In the genomic region with DNA sequence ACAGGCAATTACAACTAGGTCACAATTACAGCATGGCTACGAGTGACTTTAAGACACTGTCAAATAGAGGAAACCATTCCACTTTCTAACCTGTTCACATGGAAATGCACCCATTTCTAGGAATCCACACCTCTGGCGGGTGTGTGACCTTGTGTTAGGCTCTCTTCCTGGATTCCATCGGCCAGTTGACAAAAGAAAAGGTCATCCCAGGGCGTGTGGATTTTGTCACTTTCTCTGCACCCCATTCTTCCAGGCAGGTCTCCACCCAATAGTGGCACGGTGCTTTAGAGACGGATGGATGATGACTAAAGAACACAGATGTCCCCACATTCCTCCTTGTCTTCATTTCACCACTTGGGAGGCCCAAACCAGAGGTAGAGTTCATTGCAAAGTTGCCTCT, we compare ENCODE assay signal across 23 mouse cellular contexts. TPM values are rescaled to one million over a fixed set of nuclear protein-coding genes. Genes with fewer than 3 reads are reported as not detected.
DNase-seq lines count a peak whose midpoint lies in the region; ATAC-seq and TF ChIP-seq lines count a peak whose summit lies in the region.
"Had no signal": no experiment of that assay in that cellular context is flagged by ENCODE, and none has a peak within 500 bp of the region (broad histone marks: within the 10 kb centered on the region; RNA-seq: fewer than 3 reads in every experiment).

No protein-coding gene starts in this region.

- TF ChIP-seq CTCF in hindbrain, postnatal 0 days (IDR thresholded peaks at IDR 0.05; ENCODE audit: low read depth): no peak
- no peak for TF ChIP-seq CTCF in kidney, postnatal 0 days (IDR thresholded peaks at IDR 0.05; ENCODE audit: low read depth)
- TF ChIP-seq CTCF in embryonic fibroblast, embryonic 13.5 days (IDR thresholded peaks at IDR 0.05; ENCODE audit: borderline replicate concordance, insufficient read depth, low read length): no peak

- no peak overlapping the region for H3K4me2 ChIP-seq in hindbrain, embryonic 12.5 days (replicated peaks)
- H3K4me2 ChIP-seq in hindbrain, postnatal 0 days (ENCODE audit: low read depth, low read length): no peak overlapping the region
- H3K4me2 ChIP-seq in kidney, postnatal 0 days (ENCODE audit: low read length): no peak overlapping the region
- H3K4me2 ChIP-seq: embryonic facial prominence, embryonic 12.5 days; forebrain, embryonic 12.5 days; heart, embryonic 11.5 days; heart, embryonic 15.5 days; hindbrain, embryonic 15.5 days had no signal

- peak overlapping the region; percentile 52; the same call in 1 of the 2 replicates for H3K27ac ChIP-seq in hindbrain, embryonic 12.5 days
- H3K27ac ChIP-seq in hindbrain, postnatal 0 days: no peak overlapping the region
- no peak overlapping the region for H3K27ac ChIP-seq in kidney, postnatal 0 days
- H3K27ac ChIP-seq in ES-E14 (ENCODE audit: insufficient read depth, low read depth, low read length, poor library complexity, severe bottlenecking): peak overlapping the region; percentile 37; the same call in 1 of the 2 replicates
- 0 out of 2 replicates have a peak overlapping the region, but pooled peaks have one; percentile 27 for H3K27ac ChIP-seq in embryonic fibroblast, embryonic 13.5 days (ENCODE audit: insufficient read depth, low read length)
- H3K27ac ChIP-seq: embryonic facial prominence, embryonic 12.5 days; forebrain, embryonic 12.5 days; heart, adult 2 months; heart, embryonic 15.5 days; hindbrain, embryonic 15.5 days had no signal

- no peak overlapping the region for H3K4me3 ChIP-seq in hindbrain, embryonic 12.5 days
- no peak overlapping the region for H3K4me3 ChIP-seq in hindbrain, postnatal 0 days (ENCODE audit: low read length)
- H3K4me3 ChIP-seq in kidney, postnatal 0 days (replicated peaks; ENCODE audit: low read depth, low read length): no peak overlapping the region
- H3K4me3 ChIP-seq in ES-E14 (ENCODE audit: insufficient read depth in 1 of 2, low read depth in 1 of 2, low read length in 2 of 2, poor library complexity in 1 of 2, severe bottlenecking in 1 of 2): no peak overlapping the region
- H3K4me3 ChIP-seq in embryonic fibroblast, embryonic 13.5 days (ENCODE audit: insufficient read depth, low read length): no peak overlapping the region
- H3K4me3 ChIP-seq: embryonic facial prominence, embryonic 12.5 days; forebrain, embryonic 12.5 days; heart, adult 2 months; heart, embryonic 15.5 days; hindbrain, embryonic 15.5 days had no signal

- DNase-seq in hindbrain, postnatal 0 days (ENCODE audit: low spot score): no peak
- DNase-seq in kidney, postnatal 0 days (ENCODE audit: low spot score): peak; percentile 43
- no peak for DNase-seq in kidney, postnatal 10 days
- DNase-seq in ES-E14 (ENCODE audit: low read depth, low spot score): peak; percentile 69
- DNase-seq in thymus, postnatal 4 days: no peak
- DNase-seq: adrenal gland, postnatal 14 days; B cell, adult 2 months; cerebellum, adult 11-12 months; cerebellum, adult 9-10 months; cerebellum, postnatal 25 days; gastrocnemius, postnatal 10 days; heart, adult 2 months; heart, postnatal 14 days had no signal

- no peak for TF ChIP-seq POLR2A in embryonic fibroblast, embryonic 13.5 days (IDR thresholded peaks at IDR 0.05; ENCODE audit: low read depth, low read length)

- ATAC-seq in hindbrain, embryonic 12.5 days (ENCODE audit: low FRiP score): no peak
- ATAC-seq in hindbrain, postnatal 0 days: no peak
- no peak for ATAC-seq in kidney, postnatal 0 days (replicated peaks; ENCODE audit: low FRiP score, low read depth)
- ATAC-seq: activated CD4-positive, CD25-positive, alpha-beta regulatory T cell, adult 4 months; CD4-positive, CD25-positive, alpha-beta regulatory T cell, adult 4 months; forebrain, embryonic 16.5 days had no signal

- H3K36me3 ChIP-seq in hindbrain, embryonic 12.5 days: no peaks in the 10 kb centered on the region
- no peaks in the 10 kb centered on the region for H3K36me3 ChIP-seq in hindbrain, postnatal 0 days (ENCODE audit: insufficient read depth, low read length)
- no peaks in the 10 kb centered on the region for H3K36me3 ChIP-seq in kidney, postnatal 0 days (ENCODE audit: insufficient read depth, low read length)
- H3K36me3 ChIP-seq in ES-E14 (ENCODE audit: control insufficient read depth, insufficient read depth, low read length, poor library complexity, severe bottlenecking): no peaks in the 10 kb centered on the region
- H3K36me3 ChIP-seq: embryonic facial prominence, embryonic 12.5 days; forebrain, embryonic 12.5 days; heart, embryonic 15.5 days; hindbrain, embryonic 15.5 days had no signal

- 50% methylated on average over 6 of the region's 6 CpGs for WGBS in hindbrain, embryonic 12.5 days
- 64% methylated on average over 6 of the region's 6 CpGs for WGBS in hindbrain, postnatal 0 days
- WGBS in kidney, postnatal 0 days: 34% methylated on average over 6 of the region's 6 CpGs

- H3K27me3 ChIP-seq in hindbrain, embryonic 12.5 days: no peaks in the 10 kb centered on the region
- H3K27me3 ChIP-seq in hindbrain, postnatal 0 days (ENCODE audit: insufficient read depth, low read length): no peaks in the 10 kb centered on the region
- no peaks in the 10 kb centered on the region for H3K27me3 ChIP-seq in kidney, postnatal 0 days (ENCODE audit: insufficient read depth, low read length)
- H3K27me3 ChIP-seq: embryonic facial prominence, embryonic 12.5 days; forebrain, embryonic 12.5 days; heart, embryonic 15.5 days; hindbrain, embryonic 15.5 days had no signal

- in situ Hi-C loops in ES-E14 (cut with MboI; ENCODE audit: low sequenced_read_pairs in 2 of 2, unreplicated experiment in 2 of 2): no loop called here

- peaks cover 64% of the 10 kb centered on the region for H3K4me1 ChIP-seq in hindbrain, embryonic 12.5 days
- peaks cover 22% of the 10 kb centered on the region for H3K4me1 ChIP-seq in hindbrain, postnatal 0 days (ENCODE audit: insufficient read depth, low read length)
- H3K4me1 ChIP-seq in kidney, postnatal 0 days (replicated peaks; ENCODE audit: insufficient read depth, low read length): 0 out of 2 replicates have a peak, but pooled peaks cover 5% of the 10 kb centered on the region
- H3K4me1 ChIP-seq in ES-E14 (ENCODE audit: control insufficient read depth in 2 of 2, insufficient read depth in 2 of 2, low read length in 2 of 2, poor library complexity in 1 of 2): peaks cover 5 to 21% of the 10 kb centered on the region in 2 experiments; a peak in 3 of 4 replicates
- H3K4me1 ChIP-seq in embryonic fibroblast, embryonic 13.5 days (ENCODE audit: control insufficient read depth, insufficient read depth, low read length): peaks cover 19% of the 10 kb centered on the region

- H3K9me3 ChIP-seq in hindbrain, embryonic 12.5 days (replicated peaks): no peaks in the 10 kb centered on the region
- H3K9me3 ChIP-seq in hindbrain, postnatal 0 days (ENCODE audit: low read length): no peaks in the 10 kb centered on the region
- no peaks in the 10 kb centered on the region for H3K9me3 ChIP-seq in kidney, postnatal 0 days (replicated peaks; ENCODE audit: low read length)
- no peaks in the 10 kb centered on the region for H3K9me3 ChIP-seq in ES-E14 (ENCODE audit: control insufficient read depth, insufficient read depth, low read depth, low read length)
- H3K9me3 ChIP-seq: embryonic facial prominence, embryonic 12.5 days; forebrain, embryonic 12.5 days; heart, embryonic 15.5 days; hindbrain, embryonic 15.5 days had no signal

- H3K9ac ChIP-seq in hindbrain, embryonic 12.5 days: no peak overlapping the region
- no peak overlapping the region for H3K9ac ChIP-seq in hindbrain, postnatal 0 days (replicated peaks; ENCODE audit: low read length)
- H3K9ac ChIP-seq in kidney, postnatal 0 days (ENCODE audit: low read depth, low read length): no peak overlapping the region
- no peak overlapping the region for H3K9ac ChIP-seq in ES-E14 (ENCODE audit: insufficient read depth, low read depth, low read length, poor library complexity, severe bottlenecking)
- H3K9ac ChIP-seq: embryonic facial prominence, embryonic 12.5 days; forebrain, embryonic 12.5 days; heart, embryonic 15.5 days; hindbrain, embryonic 15.5 days had no signal

TF ChIP-seq in ES-E14, 5 proteins besides CTCF, POLR2A, EP300 and RAD21:
- TF ChIP-seq CHD2 (IDR thresholded peaks at IDR 0.05; ENCODE audit: low read depth, low read length) (0 out of 2 replicates have a peak, but pooled peaks have one; percentile 30), HCFC1 (IDR thresholded peaks at IDR 0.05; ENCODE audit: borderline replicate concordance, insufficient read depth, low read length) (no peak)

RNA-seq across cellular contexts. Expression of gene Ncam1, which starts 47.3 kb away (rescaled TPM):
- polyA plus RNA-seq in hindbrain, embryonic 12.5 days (2016; fragmentation: Nextera tagmentation; extraction: Ambion mirVana): 239 and 283 TPM in 2 replicates
- 411 and 489 TPM in 2 replicates for total RNA-seq in hindbrain, postnatal 0 days (2014; rRNA removed)
- polyA plus RNA-seq in hindbrain, postnatal 0 days (2015; fragmentation: Nextera tagmentation; extraction: Ambion mirVana): 388 and 414 TPM in 2 replicates
- polyA plus RNA-seq in kidney, postnatal 0 days (2015; fragmentation: Nextera tagmentation; extraction: Ambion mirVana): 81.2 and 91.2 TPM in 2 replicates
- total RNA-seq in ES-E14 (2012; rRNA removed): 36.8 and 41.2 TPM in 2 replicates
- polyA plus RNA-seq in embryonic fibroblast, embryonic 13.5 days (2011; ENCODE audit: insufficient read length, low read depth, missing spikeins): 182 and 218 TPM in 2 replicates

Comparison
In these comparisons a context has a peak if more than half of its experiments do, and no peak if none do; other contexts are left out.
1. H3K27ac ChIP-seq: peak in hindbrain, embryonic 12.5 days (single experiment), ES-E14 (single experiment) and embryonic fibroblast, embryonic 13.5 days (single experiment); none in hindbrain, postnatal 0 days (single experiment) and kidney, postnatal 0 days (single experiment).
2. DNase-seq: peak in kidney, postnatal 0 days (single experiment) and ES-E14 (single experiment); none in hindbrain, postnatal 0 days (single experiment), kidney, postnatal 10 days (single experiment) and thymus, postnatal 4 days (single experiment).